Mouse (Mus musculus) liver, embryonic 16.5 days (tissue): Measurements from ENCODE around the gene Asrgl1. TPM values are rescaled to one million over a fixed set of nuclear protein-coding genes. Genes with fewer than 3 reads are reported as not detected.

Source experiments
- ATAC-seq: fragments of 200-750 bp; cut with Nextera tagmentation; 2 replicates; pipeline ENCODE4 v1.8.0; 2017; ENCODE audit warnings: low read depth, mild to moderate bottlenecking, moderate number of reproducible peaks, moderate library complexity
- H3K27ac ChIP-seq: fragments of 300-500 bp; sonication (generic); 2 replicates; pipeline ENCODE4 v1.5.1; 2014; ENCODE audit warnings: mild to moderate bottlenecking, low read length
- H3K27me3 ChIP-seq: fragments of 300-500 bp; sonication (generic); 2 replicates; pipeline ENCODE4 v1.6.1; 2014; ENCODE audit warnings: low read depth, low read length, mixed read lengths; ENCODE audit not compliant: control insufficient read depth, insufficient read depth
- H3K36me3 ChIP-seq: fragments of 300-500 bp; sonication (generic); 2 replicates; pipeline ENCODE4 v1.6.1; 2014; ENCODE audit warnings: mild to moderate bottlenecking; ENCODE audit not compliant: control insufficient read depth, insufficient read depth
- H3K4me1 ChIP-seq: fragments of 300-500 bp; sonication (generic); 2 replicates; pipeline ENCODE4 v1.6.1; 2014; ENCODE audit warnings: low read depth, low read length, mixed read lengths; ENCODE audit not compliant: control insufficient read depth
- H3K4me2 ChIP-seq: fragments of 300-500 bp; sonication (generic); 2 replicates; pipeline ENCODE4 v1.6.1; 2014; ENCODE audit warnings: low read depth, low read length, mixed read lengths
- H3K4me3 ChIP-seq: fragments of 300-500 bp; sonication (generic); 2 replicates; pipeline ENCODE4 v1.5.1; 2014; ENCODE audit warnings: low read depth, mild to moderate bottlenecking, low read length
- H3K9ac ChIP-seq: fragments of 300-500 bp; sonication (generic); 2 replicates; pipeline ENCODE4 v1.6.1; 2014; ENCODE audit warnings: low read depth, low read length
- H3K9me3 ChIP-seq: fragments of 300-500 bp; sonication (generic); replicated peaks from 2 replicates; pipeline ENCODE4 v1.6.1; 2016; ENCODE audit warnings: low read length; ENCODE audit not compliant: control insufficient read depth
- WGBS: fragments of 180-500 bp; shearing (Covaris S2); extraction: QIAGEN DNeasy Blood & Tissue Kit; methylation state at CpG from one replicate; pipeline ENCODE4 v1.1.7; 2014; ENCODE audit not compliant: insufficient replicate concordance; 5-methylcytosine and 5-hydroxymethylcytosine counted together
- polyA plus RNA-seq: library from polyadenylated mRNA; unstranded; fragments of >200 nt; fragmentation: Nextera tagmentation; extraction: Ambion mirVana; gene quantifications from 2 replicates; pipeline ENCODE4 v1.2.1, GENCODE M21; 2015

Gene Asrgl1
- polyA plus RNA-seq, 1 experiment from 2014 or later, result 6.4 TPM

DNA sequence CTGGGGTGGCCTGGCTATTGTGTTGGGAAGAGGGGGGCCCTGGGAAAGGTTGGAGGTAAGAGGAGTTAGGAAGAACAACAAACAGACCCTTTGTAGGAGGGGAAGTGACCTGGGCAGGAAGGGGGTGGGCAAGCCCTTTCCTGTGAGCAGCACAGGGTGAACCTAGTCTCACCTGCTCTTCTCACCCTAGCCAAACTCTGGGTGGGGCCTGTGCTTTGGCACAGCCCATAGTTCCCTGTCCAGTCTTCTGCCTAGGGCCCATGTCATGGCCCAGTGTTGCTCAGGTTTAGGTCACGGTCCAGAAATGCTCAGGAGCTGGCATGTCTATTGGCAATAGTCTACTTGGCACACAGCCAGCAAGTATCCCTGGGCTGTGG lies 28.1 kb downstream of the Asrgl1 start:
- Histone ChIP-seq H3K36me3 (no peaks in the 10 kb centered on the region), H3K27ac (no peak overlapping the region), H3K9ac (no peak overlapping the region), H3K4me1 (peaks cover 6% of the 10 kb centered on the region; the same call in 1 of the 2 replicates), H3K4me2 (no peak overlapping the region), H3K27me3 (no peaks in the 10 kb centered on the region), H3K4me3 (no peak overlapping the region), H3K9me3 (no peaks in the 10 kb centered on the region)
- ATAC-seq, result no peak; the same call in 1 of the 2 replicates
- WGBS, result 55% methylated on average over 1 of the region's 1 CpGs

DNA sequence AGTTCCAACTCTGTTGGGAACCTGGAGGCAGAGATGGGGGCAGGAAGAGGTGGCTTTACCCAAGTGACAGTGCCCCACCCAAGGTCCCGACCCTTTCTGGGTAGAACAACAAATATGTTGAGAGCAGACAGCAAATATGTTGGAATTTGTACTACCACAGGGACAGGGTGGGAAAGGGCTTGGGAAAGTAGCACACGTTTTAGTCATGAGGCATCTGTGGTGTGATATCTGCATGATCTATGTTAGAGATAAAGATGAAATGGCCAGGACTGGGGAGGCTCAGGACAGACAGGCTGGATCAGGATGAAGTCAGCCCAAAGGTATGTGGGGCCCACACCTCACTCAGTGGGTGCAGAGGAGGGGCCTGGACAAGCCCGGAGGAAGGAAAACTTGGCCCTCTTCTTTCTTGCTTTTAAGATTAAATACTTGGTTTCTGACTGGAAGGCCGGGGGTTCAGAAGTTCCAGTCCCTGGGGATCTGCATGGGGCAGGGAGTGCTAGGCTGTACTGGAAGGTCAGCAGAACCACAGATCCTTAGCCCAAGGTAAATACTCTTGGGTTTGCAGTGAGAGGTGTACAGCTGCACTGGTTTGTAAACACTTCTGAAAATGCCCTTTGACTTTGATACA lies 28.6 kb downstream of the Asrgl1 start:
- H3K27me3 ChIP-seq, result no peaks in the 10 kb centered on the region
- no peak overlapping the region for H3K4me2 ChIP-seq
- ATAC-seq, result peak; percentile 70
- peaks cover 6% of the 10 kb centered on the region; the same call in 1 of the 2 replicates for H3K4me1 ChIP-seq
- H3K9me3 ChIP-seq, result no peaks in the 10 kb centered on the region
- WGBS, result 32% methylated on average over 4 of the region's 4 CpGs
- H3K9ac ChIP-seq, result no peak overlapping the region
- peak overlapping the region; percentile 13; the same call in 1 of the 2 replicates for H3K27ac ChIP-seq
- no peak overlapping the region for H3K4me3 ChIP-seq
- H3K36me3 ChIP-seq, result no peaks in the 10 kb centered on the region

DNA sequence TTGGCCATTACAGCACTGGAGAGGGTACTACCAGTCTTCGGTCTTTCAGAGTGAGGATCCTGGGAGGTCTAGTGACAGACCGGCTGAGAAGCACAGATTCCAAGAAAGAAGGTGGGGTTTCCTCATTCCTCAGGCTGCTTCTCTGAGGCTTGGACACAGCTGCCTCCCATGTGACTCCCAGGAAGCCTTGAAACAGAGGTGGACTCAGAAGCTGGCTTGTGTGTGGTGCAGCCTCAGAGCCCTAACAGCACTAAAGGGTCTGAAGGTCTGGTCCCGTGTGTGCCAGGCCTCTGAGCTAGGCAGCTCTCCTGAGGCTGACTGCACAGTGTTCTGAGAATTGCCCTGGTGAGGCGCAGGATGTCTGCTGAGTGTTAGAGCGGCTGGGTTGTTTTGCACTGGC lies 29.3 kb downstream of the Asrgl1 start:
- ATAC-seq, result no peak
- no peak overlapping the region for H3K27ac ChIP-seq

DNA sequence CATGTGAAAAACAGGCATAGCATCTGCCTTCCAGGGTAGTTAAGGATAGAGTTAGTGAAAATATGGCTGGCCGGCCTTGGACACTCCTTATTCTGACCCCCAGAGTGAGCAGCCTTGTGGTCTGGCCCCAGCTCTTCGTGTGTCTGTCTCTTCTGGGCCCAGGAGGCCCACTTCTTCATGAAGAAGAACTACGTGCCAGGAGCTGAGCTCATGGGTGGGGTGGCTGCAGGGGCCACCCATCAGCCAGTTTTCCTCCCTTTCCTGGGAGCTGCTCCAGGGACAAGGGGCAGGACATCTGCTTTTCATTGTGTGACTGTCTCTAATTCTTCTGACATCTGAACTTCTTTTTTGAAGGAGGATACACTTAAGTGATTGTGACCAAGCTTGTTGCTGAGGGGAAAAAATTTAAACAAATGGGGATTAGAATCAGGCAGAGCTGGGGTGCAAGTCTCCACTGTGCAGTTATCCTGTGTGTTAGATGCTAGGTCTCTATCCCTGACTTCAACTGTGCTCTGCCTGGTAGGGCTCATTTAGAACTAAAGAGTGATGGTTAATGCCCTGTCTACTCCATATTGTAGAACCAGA lies 30.2 kb downstream of the Asrgl1 start:
- ATAC-seq, result no peak
- Histone ChIP-seq H3K27ac (no peak overlapping the region), H3K9me3 (no peaks in the 10 kb centered on the region), H3K4me3 (no peak overlapping the region), H3K4me2 (no peak overlapping the region), H3K36me3 (no peaks in the 10 kb centered on the region), H3K9ac (no peak overlapping the region), H3K27me3 (no peaks in the 10 kb centered on the region), H3K4me1 (peaks cover 6% of the 10 kb centered on the region; the same call in 1 of the 2 replicates)
- WGBS, result 41% methylated on average over 3 of the region's 3 CpGs

More for the DNA sequence above, 29.3 kb downstream of the Asrgl1 start:
- Histone ChIP-seq H3K4me3 (no peak overlapping the region), H3K4me1 (peaks cover 6% of the 10 kb centered on the region; the same call in 1 of the 2 replicates), H3K4me2 (no peak overlapping the region), H3K36me3 (no peaks in the 10 kb centered on the region), H3K9me3 (no peaks in the 10 kb centered on the region), H3K9ac (no peak overlapping the region), H3K27me3 (no peaks in the 10 kb centered on the region)
- 67% methylated on average over 5 of the region's 5 CpGs for WGBS

DNA sequence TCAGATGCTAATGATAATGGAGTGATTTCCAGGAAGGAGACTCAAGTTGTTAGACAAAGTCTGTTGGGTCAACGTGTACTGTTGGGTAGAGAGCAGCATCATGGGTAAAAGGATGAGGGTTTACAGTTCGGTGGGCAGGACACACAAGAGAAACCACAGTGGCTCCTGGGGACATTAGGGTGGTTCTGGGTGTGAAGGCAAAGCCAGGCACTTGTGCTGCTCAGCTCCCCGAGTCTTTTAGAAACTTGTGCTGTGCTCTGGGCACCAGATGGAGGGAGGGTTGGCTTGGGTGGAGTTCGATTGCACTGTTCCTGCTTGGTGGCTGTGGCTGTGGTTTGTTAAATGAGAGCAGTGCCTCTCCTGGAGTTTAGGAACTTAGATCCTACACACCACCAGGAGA lies 31.4 kb downstream of the Asrgl1 start:
- Histone ChIP-seq H3K36me3 (no peaks in the 10 kb centered on the region), H3K27me3 (no peaks in the 10 kb centered on the region), H3K27ac (no peak overlapping the region), H3K9ac (no peak overlapping the region), H3K4me2 (no peak overlapping the region), H3K9me3 (no peaks in the 10 kb centered on the region), H3K4me1 (peaks cover 6% of the 10 kb centered on the region; the same call in 1 of the 2 replicates), H3K4me3 (no peak overlapping the region)
- WGBS, result 39% methylated on average over 4 of the region's 4 CpGs
- no peak for ATAC-seq

DNA sequence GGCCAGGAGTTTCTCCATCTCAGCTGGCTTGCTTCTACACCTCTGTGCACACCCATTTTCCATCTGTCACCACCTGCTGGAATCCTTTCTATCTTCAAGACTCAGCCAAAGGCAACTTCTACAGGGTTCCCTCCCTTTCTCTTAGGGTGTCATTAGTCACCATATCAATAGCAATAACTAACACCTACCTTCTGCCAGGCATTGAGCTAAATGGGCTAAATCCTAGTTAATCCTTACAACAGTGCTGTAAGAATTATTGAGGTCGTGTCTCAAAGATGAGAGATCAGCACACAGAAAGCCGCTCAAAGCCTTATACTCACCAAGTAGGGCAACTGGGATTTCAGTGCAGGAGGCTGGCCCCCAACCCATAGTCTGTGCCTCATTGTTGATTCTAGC lies 34.4 kb downstream of the Asrgl1 start:
- Histone ChIP-seq H3K9ac (no peak overlapping the region), H3K9me3 (no peaks in the 10 kb centered on the region), H3K27me3 (no peaks in the 10 kb centered on the region), H3K27ac (no peak overlapping the region), H3K36me3 (no peaks in the 10 kb centered on the region), H3K4me3 (no peak overlapping the region), H3K4me2 (no peak overlapping the region), H3K4me1 (no peaks in the 10 kb centered on the region)
- ATAC-seq, result no peak
- WGBS, result 51% methylated on average over 2 of the region's 2 CpGs

DNA sequence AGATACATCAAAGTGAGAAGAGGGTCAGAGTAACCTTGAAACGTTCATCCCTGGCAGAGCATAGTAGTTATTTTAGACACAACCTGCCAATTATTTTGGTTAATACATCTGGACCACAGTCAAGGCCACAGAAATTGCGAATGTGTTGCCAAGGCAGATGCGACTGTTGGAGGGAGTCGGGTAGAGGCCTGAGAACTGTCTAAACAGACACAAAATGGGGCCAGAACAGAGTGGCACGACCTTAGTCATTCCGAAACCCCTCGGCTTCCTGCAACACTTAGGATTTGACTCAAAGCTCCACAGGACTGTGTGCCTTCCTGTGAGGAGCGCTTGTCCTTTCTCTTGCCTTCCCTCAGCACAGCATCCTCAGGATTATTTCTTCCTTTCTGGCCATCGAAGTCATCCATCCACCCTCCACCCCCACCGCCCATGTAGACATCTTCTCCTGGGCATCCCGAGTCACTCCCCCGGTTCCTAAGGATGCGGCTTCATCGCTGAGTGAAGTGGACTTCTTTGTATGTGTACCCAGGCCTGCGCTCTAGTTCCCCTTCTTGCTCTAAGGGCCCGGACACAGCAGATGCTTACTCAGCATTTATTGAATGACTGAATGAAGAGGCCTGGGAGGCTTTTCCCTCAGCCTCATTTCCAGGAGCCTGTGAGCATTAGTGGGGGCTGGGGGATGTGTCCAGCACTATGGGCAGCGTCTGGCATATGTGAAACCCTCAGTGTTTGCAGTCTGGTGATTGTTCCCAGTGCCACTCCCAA lies 35.0 kb downstream of the Asrgl1 start:
- Histone ChIP-seq H3K36me3 (no peaks in the 10 kb centered on the region), H3K9me3 (no peaks in the 10 kb centered on the region), H3K9ac (no peak overlapping the region), H3K27ac (no peak overlapping the region), H3K4me3 (no peak overlapping the region), H3K4me2 (no peak overlapping the region), H3K27me3 (no peaks in the 10 kb centered on the region), H3K4me1 (no peaks in the 10 kb centered on the region)
- ATAC-seq, result no peak
- 60% methylated on average over 17 of the region's 17 CpGs for WGBS

DNA sequence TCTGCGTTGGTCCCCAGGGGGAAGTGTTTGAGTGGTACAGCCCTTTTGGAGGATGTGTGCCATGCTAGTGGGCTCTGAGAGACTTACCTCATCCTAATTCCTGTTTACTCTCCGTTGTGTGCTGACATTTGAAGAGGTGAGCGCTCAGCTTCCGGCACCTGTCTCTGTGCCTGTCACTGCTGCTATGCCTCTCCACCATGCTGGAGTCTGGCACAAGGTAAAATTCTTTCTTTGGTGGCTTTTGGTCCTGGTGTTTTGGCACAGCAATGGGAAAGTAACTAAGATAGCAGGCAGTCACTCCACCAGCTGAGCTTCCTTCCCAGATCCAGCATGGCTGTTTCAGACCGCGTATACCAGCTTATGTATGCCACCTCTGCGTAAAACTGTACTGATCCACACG lies 35.7 kb downstream of the Asrgl1 start:
- ATAC-seq, result no peak
- Histone ChIP-seq H3K9ac (no peak overlapping the region), H3K36me3 (no peaks in the 10 kb centered on the region), H3K27me3 (no peaks in the 10 kb centered on the region), H3K4me3 (no peak overlapping the region), H3K4me1 (no peaks in the 10 kb centered on the region), H3K27ac (no peak overlapping the region), H3K4me2 (no peak overlapping the region), H3K9me3 (no peaks in the 10 kb centered on the region)
- WGBS, result 75% methylated on average over 8 of the region's 8 CpGs

DNA sequence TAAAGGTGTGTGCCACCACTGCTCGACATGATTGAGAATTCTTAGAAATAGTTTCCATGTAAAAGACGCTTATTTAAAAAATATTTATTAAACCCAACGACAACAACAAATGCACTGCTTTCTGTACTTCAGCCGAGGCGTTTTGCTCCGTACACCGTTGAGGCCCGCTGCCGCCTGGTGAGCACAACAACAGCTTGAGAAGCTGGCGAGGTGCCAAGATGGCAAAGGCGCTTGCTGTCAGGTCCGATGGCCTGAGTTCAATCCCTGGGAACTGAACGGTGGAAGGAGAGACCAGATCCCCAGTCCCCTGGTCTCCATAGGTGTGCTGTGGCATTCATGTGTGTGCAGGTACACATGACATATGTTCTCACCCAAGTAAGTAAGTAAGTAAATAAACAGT lies 38.0 kb downstream of the Asrgl1 start:
- Histone ChIP-seq H3K4me2 (no peak overlapping the region), H3K4me3 (no peak overlapping the region), H3K27ac (no peak overlapping the region), H3K9ac (no peak overlapping the region), H3K27me3 (no peaks in the 10 kb centered on the region), H3K4me1 (no peaks in the 10 kb centered on the region), H3K36me3 (no peaks in the 10 kb centered on the region), H3K9me3 (no peaks in the 10 kb centered on the region)
- WGBS, result 77% methylated on average over 13 of the region's 13 CpGs
- ATAC-seq, result no peak
